Mouse (Mus musculus) liver, embryonic 14.5 days (tissue): ENCODE measurements around the gene Exoc6b. TPM values are rescaled to one million over a fixed set of nuclear protein-coding genes. Genes with fewer than 3 reads are reported as not detected.

Experiments used
- ATAC-seq: fragments of 200-750 bp; cut with Nextera tagmentation; 2 replicates; pipeline ENCODE4 v1.8.0; 2017; ENCODE audit warnings: moderate number of reproducible peaks, mild to moderate bottlenecking, moderate library complexity; ENCODE audit not compliant: insufficient read depth
- DNase-seq, 3 experiments: peaks; one replicate each; pipeline ENCODE4 v3.0.0-alpha.2; 2012 to 2013; ENCODE audit warnings: low read depth in 3 of 3, low spot score in 3 of 3
- H3K27ac ChIP-seq: fragments of 300-500 bp; sonication (generic); 2 replicates; pipeline ENCODE4 v1.5.1; 2014; ENCODE audit warnings: moderate library complexity, mild to moderate bottlenecking, control low read depth, inconsistent platforms
- H3K27me3 ChIP-seq: fragments of 300-500 bp; sonication (generic); 2 replicates; pipeline ENCODE4 v1.6.1; 2014; ENCODE audit warnings: mild to moderate bottlenecking, low read length, moderate library complexity; ENCODE audit not compliant: control insufficient read depth, insufficient read depth
- H3K36me3 ChIP-seq: fragments of 300-500 bp; sonication (generic); replicated peaks from 2 replicates; pipeline ENCODE4 v1.6.1; 2014; ENCODE audit warnings: low read depth; ENCODE audit not compliant: control insufficient read depth, insufficient read depth
- H3K4me1 ChIP-seq, 2 experiments: fragments of 200-500 bp in 1 of 2; fragments of 300-500 bp in 1 of 2; sonication (generic) in 1 of 2; replicated peaks; 2 replicates each; pipeline ENCODE4 v1.6.1; 2012 to 2014; ENCODE audit warnings: antibody characterized with exemption in 1 of 2, inconsistent platforms in 1 of 2, low read length in 1 of 2; ENCODE audit not compliant: control insufficient read depth in 2 of 2, insufficient read depth in 2 of 2
- H3K4me2 ChIP-seq: fragments of 300-500 bp; sonication (generic); 2 replicates; pipeline ENCODE4 v1.6.1; 2014; ENCODE audit warnings: low read depth, mild to moderate bottlenecking, control low read depth, moderate library complexity
- H3K4me3 ChIP-seq, 2 experiments: fragments of 200-500 bp in 1 of 2; fragments of 300-500 bp in 1 of 2; sonication (generic) in 1 of 2; 2 replicates each; pipeline ENCODE4 v1.5.1; 2012 to 2014; ENCODE audit warnings: low read depth in 2 of 2, low read length in 2 of 2, mild to moderate bottlenecking in 2 of 2, control low read depth in 1 of 2, inconsistent platforms in 1 of 2, moderate library complexity in 1 of 2; ENCODE audit not compliant: insufficient read depth in 1 of 2
- H3K9ac ChIP-seq: fragments of 300-500 bp; sonication (generic); replicated peaks from 2 replicates; pipeline ENCODE4 v1.6.1; 2014; ENCODE audit warnings: mild to moderate bottlenecking, control low read depth, moderate library complexity
- H3K9me3 ChIP-seq: fragments of 300-500 bp; sonication (generic); 2 replicates; pipeline ENCODE4 v1.6.1; 2016; ENCODE audit warnings: low read length, mixed read lengths; ENCODE audit not compliant: control insufficient read depth
- CTCF ChIP-seq: IDR thresholded peaks from 2 replicates; pipeline ENCODE4 v1.5.1; 2016; ENCODE audit warnings: antibody characterized with exemption, low read depth, control low read depth
- EP300 ChIP-seq: IDR thresholded peaks from 2 replicates; pipeline ENCODE4 v1.6.1; 2016; ENCODE audit warnings: antibody characterized with exemption, low read depth
- WGBS: fragments of 180-500 bp; shearing (Covaris S2); extraction: QIAGEN DNeasy Blood & Tissue Kit; methylation state at CpG from one replicate; pipeline ENCODE4 v1.1.7; 2014; ENCODE audit not compliant: insufficient replicate concordance; 5-methylcytosine and 5-hydroxymethylcytosine counted together
- polyA plus RNA-seq, 2 experiments: library from polyadenylated mRNA; depleted of rRNA in 1 of 2; stranded (reverse) in 1 of 2; unstranded in 1 of 2; fragments of >200 nt; fragmentation: Nextera tagmentation in 1 of 2; extraction: Ambion mirVana in 1 of 2; gene quantifications; 2 replicates each; pipeline versions ENCODE4 v1.2.1 to v1.2.3; 2012 to 2014

The Exoc6b gene
- polyA plus RNA-seq, 2 experiments: 1.0 to 2.9 TPM

GRCm38 (mm10) chr6:84961763-84962162, 107.5 kb downstream of the Exoc6b start:
- DNase-seq (no peak), ATAC-seq (no peak)
- Histone ChIP-seq H3K9ac (no peak overlapping the region), H3K4me3 (no peak overlapping the region), H3K27ac (no peak overlapping the region), H3K4me2 (no peak overlapping the region), H3K4me1 (no peaks in the 10 kb centered on the region), H3K9me3 (no peaks in the 10 kb centered on the region), H3K36me3 (no peaks in the 10 kb centered on the region), H3K27me3 (no peaks in the 10 kb centered on the region)
- TF ChIP-seq CTCF (no peak), EP300 (no peak)
- 63% methylated on average over 3 of the region's 3 CpGs for WGBS

GRCm38 (mm10) chr6:84959520-84959919, 109.8 kb downstream of the Exoc6b start:
- no peaks in the 10 kb centered on the region for H3K27me3 ChIP-seq
- H3K9me3 ChIP-seq: no peaks in the 10 kb centered on the region
- no peaks in the 10 kb centered on the region for H3K4me1 ChIP-seq
- ATAC-seq (no peak), DNase-seq (no peak)
- H3K27ac ChIP-seq: no peak overlapping the region
- 73% methylated on average over 2 of the region's 2 CpGs for WGBS
- no peaks in the 10 kb centered on the region for H3K36me3 ChIP-seq
- no peak overlapping the region for H3K4me3 ChIP-seq
- H3K9ac ChIP-seq: no peak overlapping the region
- H3K4me2 ChIP-seq: no peak overlapping the region
- no peak for TF ChIP-seq CTCF
- TF ChIP-seq EP300: no peak

DNA sequence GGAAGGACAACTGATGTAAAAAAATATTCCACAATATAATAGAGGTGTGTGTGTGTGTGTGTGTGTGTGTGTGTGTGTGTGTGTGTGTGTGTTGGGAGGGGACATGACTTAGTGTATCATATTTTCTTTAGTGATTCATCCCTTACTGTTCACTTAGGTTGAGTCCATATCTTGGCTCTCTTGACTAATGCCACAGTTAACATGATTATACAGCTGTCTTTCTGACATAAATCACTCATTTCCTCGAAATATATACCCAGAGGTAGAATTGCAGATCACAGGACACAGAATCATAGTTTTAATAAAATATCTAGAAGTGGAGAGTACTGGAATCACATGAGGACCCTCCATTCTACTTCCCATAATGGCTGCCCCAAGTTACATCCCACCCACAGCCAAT, 117.7 kb downstream of the Exoc6b start:
- TF ChIP-seq EP300 (no peak), CTCF (no peak)
- Histone ChIP-seq H3K27me3 (no peaks in the 10 kb centered on the region), H3K9me3 (no peaks in the 10 kb centered on the region), H3K36me3 (no peaks in the 10 kb centered on the region), H3K4me2 (no peak overlapping the region), H3K27ac (no peak overlapping the region), H3K4me3 (no peak overlapping the region), H3K9ac (no peak overlapping the region), H3K4me1 (no peaks in the 10 kb centered on the region)
- no peak for DNase-seq
- 47% methylated on average over 1 of the region's 1 CpGs for WGBS
- ATAC-seq: no peak

- H3K4me1 ChIP-seq: no peaks in the 10 kb centered on the region
- no peaks in the 10 kb centered on the region for H3K36me3 ChIP-seq
- no peak for TF ChIP-seq EP300
- H3K4me2 ChIP-seq: no peak overlapping the region
- H3K9ac ChIP-seq: no peak overlapping the region
- WGBS: 72% methylated on average over 3 of the region's 3 CpGs
- no peak overlapping the region for H3K4me3 ChIP-seq
- no peaks in the 10 kb centered on the region for H3K9me3 ChIP-seq
- no peaks in the 10 kb centered on the region for H3K27me3 ChIP-seq
- H3K27ac ChIP-seq: no peak overlapping the region
- ATAC-seq (no peak), DNase-seq (no peak)
These were observed 122.7 kb downstream of the Exoc6b start for GRCm38 (mm10) chr6:84946569-84946968.

DNA sequence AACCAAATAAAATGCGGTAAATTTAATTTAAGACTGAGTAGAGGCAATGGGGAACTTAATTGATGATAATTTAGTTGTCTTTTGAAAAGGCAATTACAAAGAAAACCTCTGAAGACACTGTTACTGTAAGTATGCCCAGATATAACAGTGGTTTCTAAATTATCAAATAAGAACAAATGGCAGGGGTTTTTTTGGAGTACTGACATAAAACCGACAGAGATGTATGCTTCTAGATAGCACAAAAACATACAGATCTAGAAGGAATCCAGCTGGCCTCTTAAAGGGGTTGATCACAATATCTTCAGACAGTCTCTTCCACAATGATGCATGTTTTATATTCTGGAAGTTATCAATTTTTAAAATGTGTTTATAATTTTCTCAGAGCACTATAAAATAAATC, 123.2 kb downstream of the Exoc6b start:
- Histone ChIP-seq H3K9ac (no peak overlapping the region), H3K27me3 (no peaks in the 10 kb centered on the region), H3K27ac (no peak overlapping the region), H3K9me3 (no peaks in the 10 kb centered on the region), H3K4me2 (no peak overlapping the region), H3K4me3 (no peak overlapping the region), H3K4me1 (no peaks in the 10 kb centered on the region), H3K36me3 (no peaks in the 10 kb centered on the region)
- 54% methylated on average over 2 of the region's 2 CpGs for WGBS
- TF ChIP-seq EP300 (no peak), CTCF (no peak)
- no peak for ATAC-seq
- no peak for DNase-seq
